27 mouse cellular contexts compared by ENCODE assay signal in genomic region chr7:44630437-44630836, GRCm38 (mm10). TPM values are rescaled to one million over a fixed set of nuclear protein-coding genes. Genes with fewer than 3 reads are reported as not detected.
DNase-seq lines count a peak whose midpoint lies in the region; ATAC-seq and TF ChIP-seq lines count a peak whose summit lies in the region.
"Had no signal": no experiment of that assay in that cellular context is flagged by ENCODE, and none has a peak within 500 bp of the region (broad histone marks: within the 10 kb centered on the region; RNA-seq: fewer than 3 reads in every experiment).

No protein-coding gene starts in this region.

- no peaks in the 10 kb centered on the region; the same call in 1 of the 2 replicates for H3K27me3 ChIP-seq in intestine, embryonic 15.5 days (replicated peaks)
- H3K27me3 ChIP-seq in intestine, postnatal 0 days (replicated peaks; ENCODE audit: control insufficient read depth, insufficient read depth, low read length), result no peaks in the 10 kb centered on the region
- H3K27me3 ChIP-seq in lung, embryonic 15.5 days, result peaks cover 7% of the 10 kb centered on the region; the same call in 1 of the 2 replicates

- no peaks in the 10 kb centered on the region; the same call in 1 of the 2 replicates for H3K36me3 ChIP-seq in intestine, embryonic 15.5 days
- peaks cover 84% of the 10 kb centered on the region for H3K36me3 ChIP-seq in intestine, postnatal 0 days (ENCODE audit: control insufficient read depth, insufficient read depth)
- H3K36me3 ChIP-seq in lung, embryonic 15.5 days, result no peaks in the 10 kb centered on the region
- H3K36me3 ChIP-seq: forebrain, embryonic 10.5 days; limb, embryonic 12.5 days had no signal

- H3K4me2 ChIP-seq in intestine, embryonic 15.5 days (replicated peaks), result no peak overlapping the region
- H3K4me2 ChIP-seq in intestine, postnatal 0 days (replicated peaks; ENCODE audit: low read depth), result no peak overlapping the region
- H3K4me2 ChIP-seq in lung, embryonic 15.5 days, result no peak overlapping the region
- H3K4me2 ChIP-seq: limb, embryonic 12.5 days; liver, embryonic 11.5 days had no signal

- H3K4me3 ChIP-seq in intestine, embryonic 15.5 days (replicated peaks), result no peak overlapping the region
- no peak overlapping the region for H3K4me3 ChIP-seq in intestine, postnatal 0 days (ENCODE audit: low read depth, low read length)
- no peak overlapping the region for H3K4me3 ChIP-seq in lung, embryonic 15.5 days
- H3K4me3 ChIP-seq: forebrain, embryonic 10.5 days; limb, embryonic 12.5 days had no signal

- TF ChIP-seq CTCF in intestine, postnatal 0 days (IDR thresholded peaks at IDR 0.05; ENCODE audit: low read depth), result no peak

- intact Hi-C loops in left cerebral cortex, postnatal 36 days (cut with DNase I), result no loop called here

- H3K9me3 ChIP-seq in intestine, embryonic 15.5 days, result no peaks in the 10 kb centered on the region
- H3K9me3 ChIP-seq in intestine, postnatal 0 days (ENCODE audit: control insufficient read depth), result no peaks in the 10 kb centered on the region
- H3K9me3 ChIP-seq in lung, embryonic 15.5 days, result no peaks in the 10 kb centered on the region
- H3K9me3 ChIP-seq: forebrain, embryonic 10.5 days; limb, embryonic 12.5 days had no signal

- WGBS in intestine, embryonic 15.5 days, result 71% methylated on average over 13 of the region's 13 CpGs
- WGBS in intestine, postnatal 0 days, result 65% methylated on average over 13 of the region's 13 CpGs
- WGBS in lung, embryonic 15.5 days, result 50% methylated on average over 13 of the region's 13 CpGs

- no peak overlapping the region for H3K9ac ChIP-seq in intestine, embryonic 15.5 days
- H3K9ac ChIP-seq in intestine, postnatal 0 days (ENCODE audit: low read depth, low read length), result no peak overlapping the region
- no peak overlapping the region for H3K9ac ChIP-seq in lung, embryonic 15.5 days
- H3K9ac ChIP-seq: limb, embryonic 12.5 days had no signal

- H3K27ac ChIP-seq in intestine, embryonic 15.5 days, result no peak overlapping the region
- no peak overlapping the region for H3K27ac ChIP-seq in intestine, postnatal 0 days (ENCODE audit: low read depth, low read length)
- H3K27ac ChIP-seq in lung, embryonic 15.5 days, result no peak overlapping the region
- H3K27ac ChIP-seq: forebrain, embryonic 10.5 days; hindbrain, postnatal 0 days; limb, embryonic 12.5 days; macrophage had no signal

- peak; percentile 49 for DNase-seq in cerebellum, adult 9-11 months
- DNase-seq in cerebellum, postnatal 4 days (ENCODE audit: low spot score in 2 of 2), result no peak
- DNase-seq in lung, postnatal 36 days, result peak; percentile 79
- no peak for DNase-seq in cerebellum, postnatal 10 days
- DNase-seq in left cerebral cortex, postnatal 36 days (ENCODE audit: low spot score in 2 of 2), result no peak
- DNase-seq: adrenal gland, adult 8-10 months; cerebellum, adult 18-20 months; gastrocnemius, postnatal 14 days; heart, adult 18-20 months; kidney, adult 8-10 months; kidney, postnatal 14 days; thymus, postnatal 36 days had no signal

- H3K4me1 ChIP-seq in intestine, embryonic 15.5 days (replicated peaks), result no peaks in the 10 kb centered on the region
- H3K4me1 ChIP-seq in intestine, postnatal 0 days (replicated peaks; ENCODE audit: control insufficient read depth, insufficient read depth, low read length), result no peaks in the 10 kb centered on the region
- no peaks in the 10 kb centered on the region for H3K4me1 ChIP-seq in lung, embryonic 15.5 days
- H3K4me1 ChIP-seq: limb, embryonic 12.5 days had no signal

- peak; percentile 46 for ATAC-seq in intestine, embryonic 15.5 days
- no peak for ATAC-seq in intestine, postnatal 0 days
- peak; percentile 85 for ATAC-seq in lung, embryonic 15.5 days (ENCODE audit: borderline replicate concordance, extremely low read depth, low FRiP score, low TSS enrichment)
- ATAC-seq: forebrain, embryonic 16.5 days; hindbrain, postnatal 0 days; midbrain, embryonic 16.5 days; Patski had no signal

RNA-seq across cellular contexts. Expression of gene Kcnc3, which starts 40.0 kb away (rescaled TPM):
- 0.27 and 0.36 TPM in 2 replicates for polyA plus RNA-seq in intestine, embryonic 15.5 days (2015; fragmentation: Nextera tagmentation; extraction: Ambion mirVana)
- polyA plus RNA-seq in intestine, postnatal 0 days (2015; fragmentation: Nextera tagmentation; extraction: Ambion mirVana), result 0.20 TPM in 2 replicates
- 1.5 and 2.1 TPM in 2 replicates for polyA plus RNA-seq in lung, embryonic 15.5 days (2015; fragmentation: Nextera tagmentation; extraction: Ambion mirVana)
- total RNA-seq in left cerebral cortex, postnatal 36 days (2021), result 100 to 1,000 TPM in 1 of 2 experiments, 10 to 100 TPM in 1; 97.6 to 107 TPM
- total RNA-seq: hematopoietic stem cell, adult 5-6 weeks had no signal

RNA-seq across cellular contexts. Expression of gene Myh14, which starts 40.2 kb away (rescaled TPM):
- polyA plus RNA-seq in intestine, embryonic 15.5 days (2015; fragmentation: Nextera tagmentation; extraction: Ambion mirVana), result 68.4 and 74.3 TPM in 2 replicates
- 114 and 141 TPM in 2 replicates for polyA plus RNA-seq in intestine, postnatal 0 days (2015; fragmentation: Nextera tagmentation; extraction: Ambion mirVana)
- polyA plus RNA-seq in lung, embryonic 15.5 days (2015; fragmentation: Nextera tagmentation; extraction: Ambion mirVana), result 44.1 and 47.8 TPM in 2 replicates
- 10 to 100 TPM; 17.7 to 20.6 TPM for total RNA-seq in left cerebral cortex, postnatal 36 days (2021)
- total RNA-seq: common myeloid progenitor, adult 5-6 weeks had no signal
- polyA plus RNA-seq: macrophage had no signal

RNA-seq across cellular contexts. Expression of gene Napsa, which starts 58.3 kb away (rescaled TPM):
- polyA plus RNA-seq in intestine, embryonic 15.5 days (2015; fragmentation: Nextera tagmentation; extraction: Ambion mirVana), result 3.1 and 3.6 TPM in 2 replicates
- 0.99 and 1.1 TPM in 2 replicates for polyA plus RNA-seq in intestine, postnatal 0 days (2015; fragmentation: Nextera tagmentation; extraction: Ambion mirVana)
- 30.9 and 42.2 TPM in 2 replicates for polyA plus RNA-seq in lung, embryonic 15.5 days (2015; fragmentation: Nextera tagmentation; extraction: Ambion mirVana)
- total RNA-seq in left cerebral cortex, postnatal 36 days (2021), result not detected
- total RNA-seq: gastrocnemius, postnatal 14 days; hindbrain, postnatal 0 days; layer of hippocampus, adult 18-20 months; left cerebral cortex, adult 8-10 months had no signal

Comparison
In these comparisons a context has a peak if more than half of its experiments do, and no peak if none do; other contexts are left out.
1. DNase-seq: peak in cerebellum, adult 9-11 months (single experiment) and lung, postnatal 36 days (single experiment); none in cerebellum, postnatal 4 days (0 of 2), cerebellum, postnatal 10 days (0 of 2) and left cerebral cortex, postnatal 36 days (0 of 2).